8 mouse cellular contexts compared by ENCODE assay signal in the genomic region with DNA sequence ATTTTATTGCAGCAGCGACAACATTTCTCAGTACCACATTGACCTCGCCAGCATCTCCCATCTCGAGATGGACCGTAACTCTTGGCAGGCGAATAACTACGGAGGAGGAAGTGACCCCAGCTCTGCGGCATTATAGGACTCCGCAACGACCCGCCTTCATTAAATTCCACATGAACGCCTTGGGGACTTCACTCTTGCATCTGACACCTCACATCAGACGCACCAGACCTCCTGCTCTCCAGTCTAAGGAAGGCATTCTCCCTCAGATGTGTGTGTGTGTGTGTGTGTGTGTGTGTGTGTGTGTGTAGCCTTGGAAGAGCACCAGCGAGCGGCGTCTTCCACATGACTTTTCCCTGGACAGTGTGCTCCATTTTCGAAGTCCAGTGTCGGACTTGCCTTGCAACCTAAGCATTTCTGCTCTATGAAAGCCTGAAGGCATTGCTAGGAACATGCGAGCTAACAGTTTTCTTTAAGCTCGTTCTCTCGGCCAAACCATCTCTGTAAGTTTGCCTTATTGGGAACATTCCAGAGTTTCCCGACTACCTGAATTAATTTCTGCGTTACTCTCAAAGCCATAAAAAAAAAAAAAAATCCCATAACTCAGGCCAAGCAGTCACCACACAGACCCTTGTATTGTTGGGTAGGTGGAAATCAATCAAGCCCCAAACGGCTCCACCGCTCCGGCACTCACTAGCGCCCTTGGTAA. TPM values are rescaled to one million over a fixed set of nuclear protein-coding genes. Genes with fewer than 3 reads are reported as not detected.
DNase-seq lines count a peak whose midpoint lies in the region; ATAC-seq and TF ChIP-seq lines count a peak whose summit lies in the region.

No protein-coding gene starts in this region.

- H3K79me2 ChIP-seq in myocyte (ENCODE audit: control insufficient read depth, insufficient read depth) = no peaks in the 10 kb centered on the region

- H3K4me3 ChIP-seq in gastrocnemius, adult 2 months = peak overlapping the region; percentile 70
- H3K4me3 ChIP-seq in forebrain, embryonic 15.5 days = peak overlapping the region; percentile 63
- H3K4me3 ChIP-seq in kidney, postnatal 0 days (replicated peaks; ENCODE audit: low read depth, low read length) = peak overlapping the region; percentile 63
- no peak overlapping the region for H3K4me3 ChIP-seq in myocyte

- no peak for TF ChIP-seq POLR2A in myocyte (IDR thresholded peaks at IDR 0.05; ENCODE audit: insufficient read length, low read depth)

- peak overlapping the region; percentile 83 for H3K4me2 ChIP-seq in forebrain, embryonic 15.5 days (replicated peaks)
- peak overlapping the region; percentile 84 for H3K4me2 ChIP-seq in kidney, postnatal 0 days (ENCODE audit: low read length)
- H3K4me2 ChIP-seq in myocyte (ENCODE audit: low read depth) = peak overlapping the region; percentile 38

- TF ChIP-seq CTCF in gastrocnemius, adult 2 months (IDR thresholded peaks at IDR 0.05) = no peak
- TF ChIP-seq CTCF in kidney, postnatal 0 days (IDR thresholded peaks at IDR 0.05; ENCODE audit: low read depth) = no peak

- H3K27ac ChIP-seq in gastrocnemius, adult 2 months = peak overlapping the region; percentile 16; the same call in 1 of the 2 replicates
- peak overlapping the region; percentile 77 for H3K27ac ChIP-seq in forebrain, embryonic 15.5 days (replicated peaks)
- H3K27ac ChIP-seq in kidney, postnatal 0 days = peak overlapping the region; percentile 84

- H3ac ChIP-seq in myocyte (ENCODE audit: control insufficient read depth, insufficient read length) = no peak overlapping the region

- ATAC-seq in forebrain, embryonic 15.5 days (replicated peaks) = no peak
- ATAC-seq in kidney, postnatal 0 days (replicated peaks; ENCODE audit: low FRiP score, low read depth) = 0 out of 2 replicates have a peak, but pooled peaks have one; percentile 9

- peaks cover 3% of the 10 kb centered on the region; the same call in 1 of the 2 replicates for H3K27me3 ChIP-seq in forebrain, embryonic 15.5 days
- no peaks in the 10 kb centered on the region for H3K27me3 ChIP-seq in kidney, postnatal 0 days (ENCODE audit: insufficient read depth, low read length)
- peaks cover 15% of the 10 kb centered on the region for H3K27me3 ChIP-seq in myocyte (ENCODE audit: control insufficient read depth, insufficient read depth, insufficient read length)

- no peaks in the 10 kb centered on the region for H3K9me3 ChIP-seq in forebrain, embryonic 15.5 days
- H3K9me3 ChIP-seq in kidney, postnatal 0 days (replicated peaks; ENCODE audit: low read length) = no peaks in the 10 kb centered on the region

- no peaks in the 10 kb centered on the region for H3K36me3 ChIP-seq in forebrain, embryonic 15.5 days
- H3K36me3 ChIP-seq in kidney, postnatal 0 days (ENCODE audit: insufficient read depth, low read length) = no peaks in the 10 kb centered on the region
- no peaks in the 10 kb centered on the region for H3K36me3 ChIP-seq in myocyte (ENCODE audit: control insufficient read depth, insufficient read depth)

- peak overlapping the region; percentile 62 for H3K9ac ChIP-seq in forebrain, embryonic 15.5 days (replicated peaks)
- peak overlapping the region; percentile 69 for H3K9ac ChIP-seq in kidney, postnatal 0 days (ENCODE audit: low read depth, low read length)

- under 1% methylated on average over 26 of the region's 26 CpGs for WGBS in forebrain, embryonic 15.5 days
- WGBS in kidney, postnatal 0 days = under 1% methylated on average over 26 of the region's 26 CpGs

- no peak for DNase-seq in gastrocnemius, adult 2 months
- no peak for DNase-seq in gastrocnemius, postnatal 10 days
- peak; percentile 58 for DNase-seq in Muller cell, postnatal 12 days (ENCODE audit: inconsistent ontology term)
- DNase-seq in kidney, postnatal 0 days (ENCODE audit: low spot score) = peak; percentile 55
- DNase-seq in ovary, postnatal 10 days (ENCODE audit: low spot score) = no peak
- DNase-seq in urinary bladder, postnatal 36 days (ENCODE audit: low spot score in 2 of 2) = no peak

- intact Hi-C loops in gastrocnemius, adult 2 months (cut with DNase I) = no loop called here

- H3K4me1 ChIP-seq in forebrain, embryonic 15.5 days = peaks cover 31% of the 10 kb centered on the region
- 0 out of 2 replicates have a peak, but pooled peaks cover 3% of the 10 kb centered on the region for H3K4me1 ChIP-seq in kidney, postnatal 0 days (replicated peaks; ENCODE audit: insufficient read depth, low read length)

TF ChIP-seq in myocyte, 11 proteins besides CTCF, POLR2A, EP300 and RAD21:
- TF ChIP-seq TCF12 (IDR thresholded peaks at IDR 0.05; ENCODE audit: insufficient read depth, poor library complexity, severe bottlenecking) = no peak
- no peak for TF ChIP-seq TCF3 (IDR thresholded peaks at IDR 0.05; ENCODE audit: insufficient read length, low read depth)
- TF ChIP-seq MYOG (IDR thresholded peaks at IDR 0.05; ENCODE audit: control insufficient read depth in 1 of 3, insufficient read depth in 1 of 3, insufficient read length in 2 of 3, low read depth in 2 of 3) = no peak
- TF ChIP-seq MYOD1 (IDR thresholded peaks at IDR 0.05; ENCODE audit: control insufficient read depth in 1 of 3, insufficient read length in 2 of 3, low read depth in 2 of 3) = no peak
- no peak for TF ChIP-seq REST (IDR thresholded peaks at IDR 0.05; ENCODE audit: insufficient read depth, insufficient read length)
- no peak for TF ChIP-seq MAX (IDR thresholded peaks at IDR 0.05; ENCODE audit: low read depth)
- no peak for TF ChIP-seq SRF (IDR thresholded peaks at IDR 0.05; ENCODE audit: control insufficient read depth, insufficient read length, low read depth)
- no peak for TF ChIP-seq USF1 (IDR thresholded peaks at IDR 0.05; ENCODE audit: low read depth)
- TF ChIP-seq CEBPB (IDR thresholded peaks at IDR 0.05; ENCODE audit: insufficient read depth, poor library complexity, severe bottlenecking) = no peak
- no peak for TF ChIP-seq POLR2AphosphoS2 (IDR thresholded peaks at IDR 0.05; ENCODE audit: insufficient read length, low read depth)
- TF ChIP-seq E2F4 (IDR thresholded peaks at IDR 0.05; ENCODE audit: insufficient read depth) = no peak

RNA-seq across cellular contexts. Expression of a gene that starts 1.0 kb away (rescaled TPM):
- total RNA-seq in gastrocnemius, adult 2 months (2021) = under 1 TPM; 0.15 to 0.31 TPM
- total RNA-seq in gastrocnemius, postnatal 10 days (2021) = 1 to 10 TPM; 1.5 to 2.0 TPM
- 9.3 and 10.3 TPM in 2 replicates for polyA plus RNA-seq in forebrain, embryonic 15.5 days (2015; fragmentation: Nextera tagmentation; extraction: Ambion mirVana)
- polyA plus RNA-seq in kidney, postnatal 0 days (2015; fragmentation: Nextera tagmentation; extraction: Ambion mirVana) = 17.8 and 21.9 TPM in 2 replicates
- 0.02 TPM for polyA plus RNA-seq in myocyte (2012; fragmentation: generic; extraction: Trizol)

Comparison
In these comparisons a context has a peak if more than half of its experiments do, and no peak if none do; other contexts are left out.
1. DNase-seq: peak in Muller cell, postnatal 12 days (single experiment) and kidney, postnatal 0 days (single experiment); none in gastrocnemius, adult 2 months (single experiment), gastrocnemius, postnatal 10 days (single experiment), ovary, postnatal 10 days (single experiment) and urinary bladder, postnatal 36 days (0 of 2).
2. H3K27ac ChIP-seq: peak in every context shown above with its lines; median percentile 84 in kidney, postnatal 0 days; 77 in forebrain, embryonic 15.5 days; 16 in gastrocnemius, adult 2 months.
3. RNA of a gene that starts 1.0 kb away (polyA plus RNA-seq): 17.8 to 21.9 TPM in kidney, postnatal 0 days and 9.3 to 10.3 TPM in forebrain, embryonic 15.5 days; 0.02 TPM in myocyte (single experiment); every median in the first group is over 10 times any median in the second.
4. Peak in every context shown above with its lines, with median percentiles within 50 percentile points of each other: H3K4me2 ChIP-seq.